10 mouse cellular contexts compared by ENCODE assay signal in the genomic region with DNA sequence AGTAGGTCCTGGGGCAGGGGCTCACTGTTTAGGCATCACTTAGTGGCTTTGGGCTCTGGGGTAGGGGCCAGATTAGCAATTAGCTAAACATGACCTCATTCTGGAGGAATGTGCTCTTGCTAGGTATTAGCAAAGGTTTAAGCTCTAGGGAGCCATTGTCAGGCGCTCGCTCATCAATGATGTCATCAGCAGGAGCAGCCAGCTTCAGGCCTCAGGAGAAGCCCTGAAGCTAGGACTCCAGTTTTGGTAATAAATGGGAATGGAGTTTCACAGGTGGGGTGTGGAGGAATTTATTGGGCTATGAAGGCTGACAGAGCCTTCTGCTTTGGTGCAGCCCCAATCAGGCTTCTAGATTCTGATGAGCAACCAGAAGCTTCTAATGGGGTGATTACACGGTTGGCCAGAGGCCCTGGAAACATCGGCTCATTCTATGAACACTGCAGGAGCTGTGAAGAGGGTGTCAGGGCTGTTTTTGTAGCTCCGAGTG. TPM values are rescaled to one million over a fixed set of nuclear protein-coding genes. Genes with fewer than 3 reads are reported as not detected.
DNase-seq lines count a peak whose midpoint lies in the region; ATAC-seq lines count a peak whose summit lies in the region.
"Had no signal": no experiment of that assay in that cellular context is flagged by ENCODE, and none has a peak within 500 bp of the region (broad histone marks: within the 10 kb centered on the region; RNA-seq: fewer than 3 reads in every experiment).

No protein-coding gene starts in this region.

- H3K36me3 ChIP-seq in kidney, embryonic 14.5 days (ENCODE audit: control insufficient read depth, insufficient read depth, low read length): no peaks in the 10 kb centered on the region
- no peaks in the 10 kb centered on the region for H3K36me3 ChIP-seq in embryonic facial prominence, embryonic 15.5 days
- no peaks in the 10 kb centered on the region for H3K36me3 ChIP-seq in hindbrain, embryonic 13.5 days

- no peak for DNase-seq in kidney, postnatal 36 days
- DNase-seq in retina, adult 2 months (ENCODE audit: low read depth, low spot score): peak; percentile 8
- no peak for DNase-seq in lung, postnatal 4 days
- no peak for DNase-seq in right cerebral cortex, adult 2 months (ENCODE audit: low spot score in 2 of 2)
- no peak for DNase-seq in ovary, postnatal 10 days (ENCODE audit: low spot score)

- no peak overlapping the region for H3K4me3 ChIP-seq in kidney, embryonic 14.5 days (ENCODE audit: low read length)
- H3K4me3 ChIP-seq in embryonic facial prominence, embryonic 15.5 days (replicated peaks): no peak overlapping the region
- no peak overlapping the region for H3K4me3 ChIP-seq in hindbrain, embryonic 13.5 days

- H3K4me2 ChIP-seq in kidney, embryonic 14.5 days (replicated peaks; ENCODE audit: low read depth, low read length): no peak overlapping the region
- H3K4me2 ChIP-seq in embryonic facial prominence, embryonic 15.5 days (replicated peaks): no peak overlapping the region
- no peak overlapping the region for H3K4me2 ChIP-seq in hindbrain, embryonic 13.5 days

- ATAC-seq in kidney, embryonic 14.5 days (ENCODE audit: low FRiP score, low TSS enrichment): peak; percentile 32; the same call in 1 of the 2 replicates
- ATAC-seq in embryonic facial prominence, embryonic 15.5 days (ENCODE audit: insufficient number of reproducible peaks, low FRiP score, low TSS enrichment, low read depth): peak; percentile 52; the same call in 1 of the 2 replicates
- 0 out of 2 replicates have a peak, but pooled peaks have one; percentile 26 for ATAC-seq in hindbrain, embryonic 13.5 days (ENCODE audit: low FRiP score)

- peak overlapping the region; percentile 1; the same call in 1 of the 2 replicates for H3K27ac ChIP-seq in kidney, embryonic 14.5 days (ENCODE audit: low read depth, low read length)
- peak overlapping the region; percentile 72; the same call in 1 of the 2 replicates for H3K27ac ChIP-seq in embryonic facial prominence, embryonic 15.5 days (replicated peaks)
- H3K27ac ChIP-seq in hindbrain, embryonic 13.5 days: no peak overlapping the region

- peaks cover 40% of the 10 kb centered on the region for H3K4me1 ChIP-seq in kidney, embryonic 14.5 days (ENCODE audit: control insufficient read depth, insufficient read depth, low read length)
- peaks cover 39% of the 10 kb centered on the region for H3K4me1 ChIP-seq in embryonic facial prominence, embryonic 15.5 days
- peaks cover 30% of the 10 kb centered on the region for H3K4me1 ChIP-seq in hindbrain, embryonic 13.5 days (replicated peaks)

- no peaks in the 10 kb centered on the region for H3K27me3 ChIP-seq in kidney, embryonic 14.5 days (ENCODE audit: control insufficient read depth, insufficient read depth, low read length)
- H3K27me3 ChIP-seq in embryonic facial prominence, embryonic 15.5 days: no peaks in the 10 kb centered on the region
- no peaks in the 10 kb centered on the region for H3K27me3 ChIP-seq in hindbrain, embryonic 13.5 days
- H3K27me3 ChIP-seq: CH12.LX had no signal

- whole genome bisulfite sequencing in kidney, embryonic 14.5 days: 32% methylated on average over 5 of the region's 5 CpGs
- 33% methylated on average over 5 of the region's 5 CpGs for WGBS in embryonic facial prominence, embryonic 15.5 days
- 29% methylated on average over 5 of the region's 5 CpGs for WGBS in hindbrain, embryonic 13.5 days

- H3K9ac ChIP-seq in kidney, embryonic 14.5 days (ENCODE audit: low read depth, low read length): no peak overlapping the region
- no peak overlapping the region for H3K9ac ChIP-seq in embryonic facial prominence, embryonic 15.5 days
- 0 out of 2 replicates have a peak overlapping the region, but pooled peaks have one; percentile 24 for H3K9ac ChIP-seq in hindbrain, embryonic 13.5 days

- H3K9me3 ChIP-seq in kidney, embryonic 14.5 days (ENCODE audit: control insufficient read depth, low read length): no peaks in the 10 kb centered on the region
- no peaks in the 10 kb centered on the region for H3K9me3 ChIP-seq in embryonic facial prominence, embryonic 15.5 days (replicated peaks)
- H3K9me3 ChIP-seq in hindbrain, embryonic 13.5 days: no peaks in the 10 kb centered on the region

RNA-seq across cellular contexts. Expression of gene Flnb, which starts 30.0 kb away (rescaled TPM):
- 12.7 and 25.7 TPM in 2 replicates for polyA plus RNA-seq in kidney, embryonic 14.5 days (2014; fragmentation: Nextera tagmentation; extraction: Ambion mirVana)
- polyA plus RNA-seq in embryonic facial prominence, embryonic 15.5 days (2015; fragmentation: Nextera tagmentation; extraction: Ambion mirVana): 22.2 and 22.7 TPM in 2 replicates
- polyA plus RNA-seq in hindbrain, embryonic 13.5 days (2015; fragmentation: Nextera tagmentation; extraction: Ambion mirVana): 6.5 and 7.4 TPM in 2 replicates

RNA-seq across cellular contexts. Expression of gene Gm26661, which starts 56.4 kb away (rescaled TPM):
- not detected in 2 replicates for polyA plus RNA-seq in kidney, embryonic 14.5 days (2014; fragmentation: Nextera tagmentation; extraction: Ambion mirVana)
- not detected in 2 replicates for polyA plus RNA-seq in embryonic facial prominence, embryonic 15.5 days (2015; fragmentation: Nextera tagmentation; extraction: Ambion mirVana)
- not detected in 2 replicates for polyA plus RNA-seq in hindbrain, embryonic 13.5 days (2015; fragmentation: Nextera tagmentation; extraction: Ambion mirVana)
- polyA plus RNA-seq: cortical plate, adult 2 months had no signal
